Mouse (Mus musculus): ENCODE data around the gene Habp4. TPM values are rescaled to one million over a fixed set of nuclear protein-coding genes. Genes with fewer than 3 reads are reported as not detected.

The Habp4 gene
- polyA plus RNA-seq, 1 experiment, result 26.7 TPM

GRCm38 (mm10) chr13:64185586-64185985, 24.0 kb downstream of the Habp4 start:
- Histone ChIP-seq H3K4me1 (ENCODE audit: control insufficient read depth, insufficient read depth, low read length) (no peaks in the 10 kb centered on the region), H3K4me3 (replicated peaks; ENCODE audit: extremely low read depth, low read depth, low read length) (no peak overlapping the region)
- no peak for TF ChIP-seq CTCF (IDR thresholded peaks at IDR 0.05; ENCODE audit: insufficient read depth, low read length)
- TF ChIP-seq POLR2A (IDR thresholded peaks at IDR 0.05; ENCODE audit: borderline replicate concordance, extremely low read depth, low read depth, low read length), result no peak
- 85% methylated on average over 9 of the region's 9 CpGs for WGBS
- no peak for DNase-seq

GRCm38 (mm10) chr13:64186516-64186915, 24.9 kb downstream of the Habp4 start:
- Histone ChIP-seq H3K4me1 (ENCODE audit: control insufficient read depth, insufficient read depth, low read length) (no peaks in the 10 kb centered on the region), H3K4me3 (replicated peaks; ENCODE audit: extremely low read depth, low read depth, low read length) (no peak overlapping the region)
- DNase-seq, result no peak
- TF ChIP-seq POLR2A (IDR thresholded peaks at IDR 0.05; ENCODE audit: borderline replicate concordance, extremely low read depth, low read depth, low read length) (no peak), CTCF (IDR thresholded peaks at IDR 0.05; ENCODE audit: insufficient read depth, low read length) (no peak)
- 94% methylated on average over 4 of the region's 4 CpGs for WGBS

GRCm38 (mm10) chr13:64187065-64187464, 25.4 kb downstream of the Habp4 start:
- H3K4me3 ChIP-seq (replicated peaks; ENCODE audit: extremely low read depth, low read depth, low read length), result no peak overlapping the region
- no peaks in the 10 kb centered on the region for H3K4me1 ChIP-seq (ENCODE audit: control insufficient read depth, insufficient read depth, low read length)
- TF ChIP-seq CTCF (IDR thresholded peaks at IDR 0.05; ENCODE audit: insufficient read depth, low read length) (no peak), POLR2A (IDR thresholded peaks at IDR 0.05; ENCODE audit: borderline replicate concordance, extremely low read depth, low read depth, low read length) (no peak)
- DNase-seq, result no peak

GRCm38 (mm10) chr13:64197899-64198298, 36.3 kb downstream of the Habp4 start:
- DNase-seq, result no peak
- Histone ChIP-seq H3K4me1 (ENCODE audit: control insufficient read depth, insufficient read depth, low read length) (no peaks in the 10 kb centered on the region), H3K4me3 (replicated peaks; ENCODE audit: extremely low read depth, low read depth, low read length) (no peak overlapping the region)
- TF ChIP-seq CTCF (IDR thresholded peaks at IDR 0.05; ENCODE audit: insufficient read depth, low read length), result no peak
- no peak for TF ChIP-seq POLR2A (IDR thresholded peaks at IDR 0.05; ENCODE audit: borderline replicate concordance, extremely low read depth, low read depth, low read length)
- 77% methylated on average over 6 of the region's 6 CpGs for WGBS

- Histone ChIP-seq H3K4me3 (replicated peaks; ENCODE audit: extremely low read depth, low read depth, low read length) (no peak overlapping the region), H3K4me1 (ENCODE audit: control insufficient read depth, insufficient read depth, low read length) (no peaks in the 10 kb centered on the region)
- DNase-seq, result no peak
- TF ChIP-seq POLR2A (IDR thresholded peaks at IDR 0.05; ENCODE audit: borderline replicate concordance, extremely low read depth, low read depth, low read length) (no peak), CTCF (IDR thresholded peaks at IDR 0.05; ENCODE audit: insufficient read depth, low read length) (no peak)
- WGBS, result 88% methylated on average over 4 of the region's 4 CpGs
These were observed 36.7 kb downstream of the Habp4 start for GRCm38 (mm10) chr13:64198310-64198709.

- TF ChIP-seq CTCF (IDR thresholded peaks at IDR 0.05; ENCODE audit: insufficient read depth, low read length), result no peak
- TF ChIP-seq POLR2A (IDR thresholded peaks at IDR 0.05; ENCODE audit: borderline replicate concordance, extremely low read depth, low read depth, low read length), result no peak
- WGBS, result 93% methylated on average over 4 of the region's 4 CpGs
- no peak for DNase-seq
- H3K4me3 ChIP-seq (replicated peaks; ENCODE audit: extremely low read depth, low read depth, low read length), result no peak overlapping the region
- H3K4me1 ChIP-seq (ENCODE audit: control insufficient read depth, insufficient read depth, low read length), result no peaks in the 10 kb centered on the region
These were observed 39.3 kb downstream of the Habp4 start for GRCm38 (mm10) chr13:64200911-64201310.

- no peak overlapping the region for H3K4me3 ChIP-seq (replicated peaks; ENCODE audit: extremely low read depth, low read depth, low read length)
- H3K4me1 ChIP-seq (ENCODE audit: control insufficient read depth, insufficient read depth, low read length), result no peaks in the 10 kb centered on the region
- TF ChIP-seq POLR2A (IDR thresholded peaks at IDR 0.05; ENCODE audit: borderline replicate concordance, extremely low read depth, low read depth, low read length) (no peak), CTCF (IDR thresholded peaks at IDR 0.05; ENCODE audit: insufficient read depth, low read length) (peak; percentile 35)
- 63% methylated on average over 2 of the region's 2 CpGs for WGBS
- peak; percentile 26 for DNase-seq
These were observed 43.1 kb downstream of the Habp4 start for GRCm38 (mm10) chr13:64204726-64205125.

GRCm38 (mm10) chr13:64205186-64205585, 43.6 kb downstream of the Habp4 start:
- DNase-seq, result no peak
- Histone ChIP-seq H3K4me1 (ENCODE audit: control insufficient read depth, insufficient read depth, low read length) (no peaks in the 10 kb centered on the region), H3K4me3 (replicated peaks; ENCODE audit: extremely low read depth, low read depth, low read length) (no peak overlapping the region)
- no peak for TF ChIP-seq POLR2A (IDR thresholded peaks at IDR 0.05; ENCODE audit: borderline replicate concordance, extremely low read depth, low read depth, low read length)
- TF ChIP-seq CTCF (IDR thresholded peaks at IDR 0.05; ENCODE audit: insufficient read depth, low read length), result 0 out of 2 replicates have a peak, but pooled peaks have one; percentile 10
- 48% methylated on average over 2 of the region's 2 CpGs for WGBS

GRCm38 (mm10) chr13:64208146-64208545, 46.5 kb downstream of the Habp4 start:
- H3K4me1 ChIP-seq (ENCODE audit: control insufficient read depth, insufficient read depth, low read length), result no peaks in the 10 kb centered on the region
- no peak overlapping the region for H3K4me3 ChIP-seq (replicated peaks; ENCODE audit: extremely low read depth, low read depth, low read length)
- WGBS, result 86% methylated on average over 6 of the region's 6 CpGs
- DNase-seq, result no peak
- TF ChIP-seq POLR2A (IDR thresholded peaks at IDR 0.05; ENCODE audit: borderline replicate concordance, extremely low read depth, low read depth, low read length) (no peak), CTCF (IDR thresholded peaks at IDR 0.05; ENCODE audit: insufficient read depth, low read length) (no peak)

GRCm38 (mm10) chr13:64211995-64212603, 50.5 kb downstream of the Habp4 start:
- H3K4me1 ChIP-seq (ENCODE audit: control insufficient read depth, insufficient read depth, low read length), result no peaks in the 10 kb centered on the region
- TF ChIP-seq CTCF (IDR thresholded peaks at IDR 0.05; ENCODE audit: insufficient read depth, low read length) (no peak), POLR2A (IDR thresholded peaks at IDR 0.05; ENCODE audit: borderline replicate concordance, extremely low read depth, low read depth, low read length) (no peak)
- WGBS, result 73% methylated on average over 5 of the region's 5 CpGs
- no peak for DNase-seq
- no peak overlapping the region for H3K4me3 ChIP-seq (replicated peaks; ENCODE audit: extremely low read depth, low read depth, low read length)
